Mouse (Mus musculus) B cell, adult 62 days (primary cell): ENCODE data around the gene Mrgprx2. TPM values are rescaled to one million over a fixed set of nuclear protein-coding genes. Genes with fewer than 3 reads are reported as not detected.

Experiments
- total RNA-seq: library from RNA; stranded (reverse); gene quantifications from 4 replicates; pipeline ENCODE4 v1.2.4, GENCODE M21; 2023

Mrgprx2 gene
- total RNA-seq = not detected in 4 replicates

DNA sequence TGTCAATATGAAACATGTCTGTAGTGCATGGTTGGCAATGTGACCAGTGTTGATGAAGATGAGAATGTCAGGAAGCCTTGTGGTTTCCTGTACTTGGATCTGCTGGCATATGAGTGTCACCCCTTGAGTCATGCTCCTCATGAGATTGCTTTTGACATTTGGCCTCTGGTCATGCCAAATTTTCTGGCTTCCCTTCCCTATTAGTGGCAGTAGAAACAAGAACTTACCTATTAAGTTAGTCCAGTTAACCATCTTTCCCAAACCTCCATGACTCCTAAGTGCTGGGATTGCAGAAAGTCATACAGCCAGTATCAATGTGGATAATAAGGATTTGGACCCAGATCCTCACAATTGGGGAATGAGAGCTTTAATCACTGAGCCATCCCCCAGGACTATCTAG, at the start of gene Mrgprx2:
TSS of gene Mrgprx2 (minus strand) at position 101 of the 400 bp plus-strand sequence.

GRCm38 (mm10) chr7:48456242-48456641, 42.9 kb downstream of the Mrgprx2 start, which contains the start of gene Mrgprb1:
Gene Mrgprb1 (minus strand): TSS chr7:48456342.

Other genes with a start within 250 kb of the Mrgprx2 start
- not detected in 4 replicates for gene Mrgprb8, start 110.8 kb downstream of the Mrgprx2 start, total RNA-seq
- not detected in 4 replicates for gene Mrgprb1, start 43.0 kb downstream of the Mrgprx2 start, total RNA-seq
- not detected in 4 replicates for gene Mrgprb2, start 58.8 kb upstream of the Mrgprx2 start, total RNA-seq
- not detected in 4 replicates for gene Mrgprb3, start 144.5 kb upstream of the Mrgprx2 start, total RNA-seq